Mouse (Mus musculus) kidney, adult 2 months (tissue): ENCODE data around the gene Lurap1.

Source experiments
- CTCF ChIP-seq: fragments of 200-500 bp; conservative IDR thresholded peaks from 2 replicates; pipeline ENCODE4 v1.5.1; 2011; ENCODE audit warnings: low read depth, mild to moderate bottlenecking, control low read depth, low read length, moderate library complexity, mixed read lengths; ENCODE audit not compliant: insufficient read depth, insufficient read length
- POLR2A ChIP-seq: fragments of 200-500 bp; IDR thresholded peaks from one replicate; pipeline ENCODE4 v1.6.1; 2011; ENCODE audit warnings: low read depth, low read length, control low read depth

GRCm38 (mm10) chr4:116143891-116144717 lies 7.0 kb downstream of the Lurap1 start:
- TF ChIP-seq CTCF (no peak), POLR2A (peak; percentile 11)
